Mouse (Mus musculus): ENCODE data around the gene Setd1b. TPM values are rescaled to one million over a fixed set of nuclear protein-coding genes. Genes with fewer than 3 reads are reported as not detected.

Setd1b gene
- total RNA-seq, 2 experiments from 2014 or later, result 31.2 to 39.4 TPM

DNA sequence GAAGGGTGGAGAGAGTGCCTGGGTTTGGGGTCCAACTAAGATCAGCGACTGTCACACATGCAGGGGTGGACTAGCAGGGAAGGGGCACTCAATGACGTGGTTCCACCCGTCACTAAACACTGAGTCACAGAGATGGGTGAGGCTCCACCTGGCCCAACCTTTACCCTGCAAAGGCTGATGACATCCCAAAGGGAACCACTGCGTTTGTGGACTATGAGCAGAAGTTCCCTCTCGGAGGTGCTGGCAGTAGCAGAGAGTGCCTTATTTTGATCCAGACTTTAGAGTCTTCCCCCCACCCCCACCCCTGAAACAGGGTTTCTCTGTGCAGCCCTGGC lies 11.2 kb upstream of the Setd1b start:
- no peak for TF ChIP-seq CTCF (conservative IDR thresholded peaks at IDR 0.05)
- Histone ChIP-seq H3K4me3 (peak overlapping the region; percentile 85; the same call in 1 of the 2 replicates), H3K27ac (no peak overlapping the region)
- no peak for DNase-seq (ENCODE audit: low spot score in 2 of 2)

DNA sequence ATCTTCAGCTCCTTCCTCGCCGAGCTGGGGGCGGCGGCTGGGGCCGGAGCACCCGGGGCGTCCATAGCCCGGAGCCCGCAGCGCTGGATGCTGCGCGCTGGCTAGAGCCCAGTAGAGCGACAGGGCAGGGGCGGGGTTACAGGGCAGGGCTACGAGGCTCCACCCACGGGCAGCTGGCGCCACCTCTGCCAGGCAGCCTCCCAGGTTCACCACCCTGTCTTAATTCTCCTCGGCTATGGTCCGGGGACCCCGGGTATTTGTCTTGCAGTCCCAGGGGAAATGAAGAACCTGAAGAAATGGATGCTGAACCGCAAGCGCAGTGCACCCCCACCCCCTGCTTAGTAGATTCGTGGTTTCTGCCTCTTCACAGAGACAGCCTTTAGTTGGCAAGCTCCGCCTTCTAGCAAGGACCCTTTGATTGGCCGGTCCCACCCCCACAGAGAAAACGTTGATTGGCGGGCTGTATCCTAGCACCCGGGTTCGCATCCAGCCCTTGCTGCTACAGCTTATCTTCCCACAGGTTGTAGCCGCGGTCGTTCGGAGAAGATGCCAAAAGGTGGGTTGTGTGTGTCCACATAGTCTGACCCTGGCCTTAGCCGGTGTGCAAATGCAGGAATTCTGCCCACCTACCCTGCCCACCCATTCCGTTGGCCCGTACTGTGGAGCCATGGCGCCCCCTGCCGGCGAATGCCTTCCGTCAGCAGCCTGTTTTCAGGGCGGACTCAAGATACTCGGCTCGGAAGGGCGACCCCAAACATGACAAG lies 9.5 kb upstream of the Setd1b start, which contains the start of gene Rhof:
Gene Rhof (minus strand): TSS at position 385 of the 764 bp plus-strand sequence.
- TF ChIP-seq CTCF (conservative IDR thresholded peaks at IDR 0.05), result peak; percentile 84
- peak; percentile 86 to 92 for DNase-seq (ENCODE audit: low spot score in 2 of 2)
- Histone ChIP-seq H3K27ac (peak within 1 kb of the TSS; percentile 100), H3K4me3 (peak within 1 kb of the TSS; percentile 85)

DNA sequence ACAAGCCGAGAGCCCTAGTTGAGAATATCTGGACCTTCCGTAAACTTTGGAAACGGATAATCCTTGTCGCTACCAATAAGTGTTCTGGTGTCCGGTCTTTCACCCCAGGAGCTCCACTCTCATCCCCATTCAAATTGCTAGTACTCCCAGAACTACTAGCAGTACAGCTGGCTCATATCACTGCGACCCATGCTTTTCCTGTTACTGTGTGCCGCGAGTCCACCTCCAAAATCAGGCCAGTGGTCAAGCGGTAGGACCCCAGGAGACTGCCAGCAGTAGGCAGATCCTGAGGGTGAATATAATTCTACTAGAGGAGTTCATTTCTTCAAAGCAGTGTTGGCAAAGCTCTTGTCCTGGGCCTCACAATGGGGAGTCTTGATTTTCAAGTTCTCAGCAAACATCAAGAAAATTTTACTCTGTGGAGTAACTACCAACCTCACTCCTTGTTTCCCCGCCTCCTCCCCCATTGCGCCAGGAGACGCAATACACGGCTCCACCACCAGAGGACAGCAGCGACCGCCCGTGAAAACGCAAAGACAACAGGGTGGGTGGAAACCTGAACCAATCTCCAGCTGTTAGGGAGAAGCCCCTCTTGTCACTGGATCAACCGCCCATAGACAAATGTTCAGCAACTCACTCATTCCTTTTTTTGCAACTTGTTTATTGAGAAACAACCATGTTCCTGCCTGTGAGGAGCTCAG lies 8.8 kb upstream of the Setd1b start:
- Histone ChIP-seq H3K4me3 (peak overlapping the region; percentile 85; the same call in 1 of the 2 replicates), H3K27ac (peak overlapping the region; percentile 100; the same call in 1 of the 2 replicates)
- TF ChIP-seq CTCF (conservative IDR thresholded peaks at IDR 0.05), result peak; percentile 87
- DNase-seq (ENCODE audit: low spot score in 2 of 2), result peak; percentile 87 to 95

DNA sequence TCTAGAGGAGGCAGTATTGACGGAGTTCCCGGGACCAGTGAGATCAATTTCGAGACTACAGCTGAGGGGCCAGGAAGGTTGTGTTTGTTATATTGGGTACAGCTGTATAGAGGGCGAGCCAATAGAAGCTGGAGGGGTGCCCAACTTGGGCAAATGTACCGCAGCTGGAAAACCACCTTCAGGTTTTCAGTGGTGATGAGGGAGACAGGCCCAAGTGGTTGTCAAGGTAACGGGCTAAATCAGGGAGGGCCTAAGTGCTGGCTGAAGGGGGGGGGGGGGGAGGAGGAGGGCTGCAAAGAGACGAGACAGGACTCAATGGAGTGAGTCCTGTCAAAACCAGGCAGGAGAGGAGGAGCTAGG lies 8.2 kb upstream of the Setd1b start:
- peak overlapping the region; percentile 100; the same call in 1 of the 2 replicates for H3K27ac ChIP-seq
- TF ChIP-seq CTCF (conservative IDR thresholded peaks at IDR 0.05), result no peak; the same call in 1 of the 2 replicates
- DNase-seq (ENCODE audit: low spot score in 2 of 2), result no peak
- H3K4me3 ChIP-seq, result no peak overlapping the region; the same call in 1 of the 2 replicates

DNA sequence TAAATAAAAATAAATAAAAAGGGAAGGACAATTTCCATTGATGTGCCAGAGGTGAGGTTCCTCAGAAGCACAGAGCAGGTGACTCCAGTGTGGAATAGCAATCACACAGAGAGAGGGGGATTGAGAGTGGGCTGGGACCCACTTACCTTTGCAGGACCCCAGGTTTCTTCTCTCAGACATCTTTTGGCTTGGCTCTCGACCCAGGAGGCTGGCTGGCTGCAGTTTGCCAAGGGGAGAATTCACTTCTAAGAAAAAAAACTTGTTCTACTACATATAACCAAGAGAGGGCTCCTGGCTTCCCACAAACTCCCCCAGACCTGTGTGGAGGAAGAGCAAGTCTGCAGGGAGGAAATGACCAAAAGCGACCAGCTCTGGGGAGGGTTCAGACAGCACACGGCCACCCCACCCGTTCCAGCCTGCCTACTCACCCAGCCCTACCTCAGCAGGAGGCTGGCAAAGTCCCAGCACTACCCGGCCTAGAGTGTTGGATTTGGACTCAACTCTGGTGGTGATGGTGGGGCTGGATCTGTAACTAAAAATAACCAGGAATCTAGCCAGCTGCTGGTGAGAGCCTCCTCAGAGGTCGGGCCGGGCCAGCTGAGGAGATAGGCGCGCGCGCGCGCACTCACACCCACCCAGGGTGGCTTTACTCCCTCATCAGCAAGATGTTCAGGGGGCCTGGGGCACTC lies 7.7 kb upstream of the Setd1b start:
- no peak overlapping the region; the same call in 1 of the 2 replicates for H3K4me3 ChIP-seq
- no peak for DNase-seq (ENCODE audit: low spot score in 2 of 2)
- TF ChIP-seq CTCF (conservative IDR thresholded peaks at IDR 0.05), result 0 out of 2 replicates have a peak, but pooled peaks have one; percentile 14
- H3K27ac ChIP-seq, result peak overlapping the region; percentile 100

DNA sequence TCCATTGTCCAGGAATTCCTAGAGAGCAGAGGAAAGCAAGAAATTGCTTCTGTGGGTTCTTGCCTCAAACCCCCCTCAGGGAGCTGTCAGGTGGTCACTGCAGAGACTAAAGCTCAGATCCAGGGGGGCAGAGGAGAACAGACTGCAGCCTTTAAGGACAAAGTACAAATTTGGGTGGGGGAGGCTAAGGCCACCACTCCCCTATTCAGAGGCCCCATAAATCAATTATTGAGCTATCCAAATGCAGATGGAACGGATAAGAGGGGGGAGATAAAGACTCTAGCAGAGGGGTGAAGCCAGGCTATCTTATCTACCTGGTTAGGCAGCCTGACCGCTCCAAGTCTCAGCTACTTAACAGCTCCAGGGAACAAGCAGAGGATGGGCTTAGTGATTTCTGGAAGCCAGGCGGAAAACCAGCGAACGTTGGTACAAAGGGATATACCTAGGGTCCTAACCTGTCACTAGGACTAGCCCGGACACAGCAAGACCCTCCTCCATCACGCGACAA lies 7.1 kb upstream of the Setd1b start:
- Histone ChIP-seq H3K4me3 (peak overlapping the region; percentile 76), H3K27ac (peak overlapping the region; percentile 100)
- no peak for TF ChIP-seq CTCF (conservative IDR thresholded peaks at IDR 0.05)
- no peak for DNase-seq (ENCODE audit: low spot score in 2 of 2)

DNA sequence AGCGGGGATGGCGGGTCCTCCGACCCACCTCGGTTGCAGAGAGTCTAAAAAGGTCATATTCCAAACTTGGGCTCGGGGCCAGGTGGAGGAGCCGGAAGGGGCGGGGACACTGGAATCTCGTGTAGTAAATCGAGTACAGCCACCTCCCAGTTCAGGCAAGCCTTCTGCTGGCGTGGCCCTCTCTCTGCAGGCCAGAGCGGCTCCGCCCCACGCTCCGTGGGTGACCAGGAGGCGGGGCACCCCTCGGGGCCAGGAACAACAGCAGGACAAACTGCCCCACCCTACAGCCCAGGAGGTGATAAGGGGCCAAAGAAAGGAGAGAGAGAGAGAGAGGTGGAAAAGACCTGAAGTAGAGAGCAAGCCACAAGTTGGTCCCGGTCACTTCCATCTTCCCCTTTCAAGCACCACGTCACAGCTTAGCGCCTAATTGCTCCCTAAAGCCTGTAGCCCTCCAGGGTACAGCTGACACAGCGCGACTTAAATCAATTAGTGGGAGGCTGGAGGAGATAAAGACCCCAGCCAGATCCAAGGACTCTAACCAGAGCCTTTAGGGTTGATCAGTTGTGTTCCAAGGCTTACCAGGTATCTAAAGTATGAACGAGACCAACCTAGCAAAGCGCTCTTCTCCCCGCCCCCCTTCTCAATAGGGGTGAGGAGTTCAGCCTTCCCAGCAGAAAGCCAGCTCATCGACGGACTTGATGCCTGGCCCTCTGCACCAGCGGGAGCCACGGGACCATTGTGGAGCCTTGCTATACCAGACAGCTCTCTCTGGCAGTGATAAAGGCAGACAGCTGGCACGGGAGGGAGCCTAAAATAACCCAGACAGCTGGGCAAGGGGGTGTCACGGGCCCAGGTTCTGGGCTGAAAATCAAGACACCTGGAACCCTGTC lies 6.3 kb upstream of the Setd1b start:
- H3K4me3 ChIP-seq, result peak overlapping the region; percentile 76
- DNase-seq (ENCODE audit: low spot score in 2 of 2), result peak in 1 of 2 experiments; percentile 67
- H3K27ac ChIP-seq, result peak overlapping the region; percentile 100
- TF ChIP-seq CTCF (conservative IDR thresholded peaks at IDR 0.05), result peak; percentile 21; the same call in 1 of the 2 replicates

DNA sequence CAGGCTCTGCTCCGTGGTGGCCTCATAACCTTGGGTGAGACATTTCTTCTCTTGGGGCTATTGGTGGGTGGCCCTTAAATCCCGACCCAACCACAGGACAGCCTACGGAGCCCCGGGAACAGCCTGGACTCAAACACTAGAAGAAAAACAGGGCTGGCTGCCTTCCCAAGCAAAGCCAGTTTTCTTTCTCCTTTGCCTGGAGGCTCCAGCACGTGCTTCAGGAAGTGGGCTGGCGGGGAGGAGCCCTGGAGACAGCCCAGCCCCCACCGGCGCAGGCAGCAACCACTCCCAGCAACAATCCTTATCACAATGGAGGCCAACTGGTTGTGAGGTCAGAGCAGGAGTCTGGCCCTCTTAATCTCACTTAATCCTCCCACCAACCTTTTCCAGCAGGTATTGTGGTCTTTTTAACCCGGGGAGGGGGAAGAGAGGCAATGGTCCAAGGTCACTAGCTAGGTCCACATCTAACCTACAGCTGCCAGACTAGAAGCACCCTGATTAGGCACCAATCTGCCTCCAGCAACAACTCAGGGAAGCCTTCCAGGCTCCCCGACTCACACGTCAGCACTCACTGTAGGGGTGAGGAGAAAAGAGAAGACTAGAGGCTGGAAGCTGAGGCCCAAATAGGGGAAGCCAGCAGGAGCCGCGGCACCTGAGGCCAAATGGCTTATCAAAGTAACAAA lies 5.5 kb upstream of the Setd1b start:
- TF ChIP-seq CTCF (conservative IDR thresholded peaks at IDR 0.05), result no peak
- peak; percentile 78 to 83 for DNase-seq (ENCODE audit: low spot score in 2 of 2)
- H3K4me3 ChIP-seq, result peak overlapping the region; percentile 76
- H3K27ac ChIP-seq, result peak overlapping the region; percentile 100

DNA sequence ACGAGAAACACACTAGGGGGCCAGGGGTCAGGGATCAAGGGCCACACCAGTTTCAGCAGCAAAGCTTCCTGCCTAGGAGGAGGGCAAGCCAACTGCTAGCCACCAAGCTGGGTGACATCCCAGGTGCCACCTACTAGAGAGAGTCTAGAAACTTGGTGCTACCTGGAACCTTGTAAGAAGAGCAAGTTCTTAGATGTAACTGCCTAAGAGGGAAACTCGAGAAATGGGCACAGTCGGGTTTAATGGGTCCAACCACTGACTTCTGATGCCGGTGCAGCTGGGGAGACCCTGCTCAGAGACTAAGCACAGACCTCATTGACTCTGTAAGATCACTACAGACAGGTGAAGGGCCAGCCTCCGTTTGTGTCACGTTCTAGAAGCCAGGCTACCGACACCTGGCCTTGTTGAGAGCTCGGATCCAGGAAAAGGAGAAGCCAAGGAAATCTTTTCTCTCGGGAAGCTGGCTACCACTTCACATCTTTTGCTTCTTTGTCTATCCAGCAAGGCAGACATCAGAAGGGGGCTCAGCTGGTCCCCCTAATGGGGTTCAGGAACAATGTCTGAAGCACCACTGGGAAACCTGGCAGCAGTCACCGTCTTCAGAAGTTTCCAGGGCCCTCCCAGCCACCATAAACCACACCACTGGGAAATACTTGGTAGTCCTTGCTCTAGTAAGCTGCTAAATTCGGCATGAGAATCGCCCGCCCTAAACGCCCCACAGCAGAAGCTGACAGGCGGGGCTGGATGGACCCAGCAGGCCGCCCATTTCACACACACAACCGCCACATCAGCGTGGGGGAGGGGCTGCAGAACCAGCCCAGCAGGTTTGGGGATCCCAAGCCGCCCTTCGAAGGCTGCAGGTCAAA lies 4.7 kb upstream of the Setd1b start:
- Histone ChIP-seq H3K4me3 (peak overlapping the region; percentile 76), H3K27ac (peak overlapping the region; percentile 100)
- TF ChIP-seq CTCF (conservative IDR thresholded peaks at IDR 0.05), result no peak
- DNase-seq (ENCODE audit: low spot score in 2 of 2), result no peak

DNA sequence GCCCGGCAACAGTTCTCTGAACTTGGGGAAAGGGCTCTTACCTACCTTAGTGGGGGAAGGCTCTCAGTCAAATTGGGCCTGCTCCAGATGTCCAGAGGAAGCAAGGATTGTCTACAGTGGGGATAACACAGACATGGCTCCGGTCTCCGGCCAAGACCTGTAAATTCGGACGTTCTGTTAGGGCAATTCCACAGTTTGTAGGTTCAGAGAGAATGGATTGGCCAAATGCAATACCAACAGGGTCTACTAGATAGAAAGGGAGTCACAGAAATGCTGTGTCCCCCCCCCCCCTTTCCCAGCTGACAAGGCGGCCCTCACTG lies 4.1 kb upstream of the Setd1b start:
- no peak for TF ChIP-seq CTCF (conservative IDR thresholded peaks at IDR 0.05)
- Histone ChIP-seq H3K27ac (peak overlapping the region; percentile 100), H3K4me3 (peak overlapping the region; percentile 76)
- DNase-seq (ENCODE audit: low spot score in 2 of 2), result no peak
